Mouse (Mus musculus): ENCODE data around the gene Olfr1381. TPM values are rescaled to one million over a fixed set of nuclear protein-coding genes. Genes with fewer than 3 reads are reported as not detected.

The Olfr1381 gene
- polyA plus RNA-seq (2012; rRNA removed): not detected in 2 replicates

GRCm38 (mm10) chr11:49543149-49543548, at the start of gene Olfr1381:
Olfr1381 (plus strand) TSS chr11:49543449.

DNA sequence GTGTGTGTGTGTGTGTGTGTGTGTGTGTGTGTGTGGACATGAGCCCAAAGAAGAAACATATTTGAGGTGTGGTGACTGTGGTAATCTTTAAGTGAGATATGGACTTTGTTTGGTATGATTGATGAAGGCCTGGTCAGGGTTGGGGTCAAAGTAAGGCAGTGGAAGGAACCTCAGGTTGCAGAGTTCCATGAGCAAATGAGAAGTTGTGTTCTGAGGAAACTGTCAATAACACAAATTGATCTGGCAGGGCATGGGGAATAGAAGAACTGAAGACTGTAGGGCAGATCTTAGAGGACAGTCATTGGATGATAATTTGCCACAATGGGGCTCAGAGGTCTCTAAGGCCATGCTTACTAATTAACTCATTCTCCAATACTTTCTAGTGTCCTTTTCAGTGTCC, 23.9 kb upstream of the Olfr1381 start, which contains the start of gene Olfr1383:
Gene Olfr1383, plus strand, starts transcription at position 301 of the 400 bp plus-strand sequence.

GRCm38 (mm10) chr11:49527947-49528346, 15.3 kb upstream of the Olfr1381 start, which contains the start of gene Olfr1382:
Olfr1382 (plus strand) TSS chr11:49528247.

GRCm38 (mm10) chr11:49556578-49556977, 13.3 kb downstream of the Olfr1381 start, which contains the start of gene Olfr1380:
Olfr1380 (plus strand) TSS chr11:49556878.

Other genes with a start within 250 kb of the Olfr1381 start
- gene Olfr10, start 238.7 kb upstream of the Olfr1381 start, polyA plus RNA-seq (2012; rRNA removed): not detected in 2 replicates
- gene Olfr1391, start 220.7 kb upstream of the Olfr1381 start, polyA plus RNA-seq (2012; rRNA removed): not detected in 2 replicates
- gene Olfr1390, start 208.3 kb upstream of the Olfr1381 start, polyA plus RNA-seq (2012; rRNA removed): not detected in 2 replicates
- gene Olfr1389, start 120.4 kb upstream of the Olfr1381 start, polyA plus RNA-seq (2012; rRNA removed): not detected in 2 replicates
- 0.10 and 0.26 TPM in 2 replicates for gene Olfr1388, start 106.8 kb upstream of the Olfr1381 start, polyA plus RNA-seq (2012; rRNA removed)
- not detected in 2 replicates for gene Olfr1387, start 88.1 kb upstream of the Olfr1381 start, polyA plus RNA-seq (2012; rRNA removed)
- gene Olfr1386, start 78.4 kb upstream of the Olfr1381 start, polyA plus RNA-seq (2012; rRNA removed): not detected in 2 replicates
- not detected in 2 replicates for gene Olfr1385, start 54.4 kb upstream of the Olfr1381 start, polyA plus RNA-seq (2012; rRNA removed)
- not detected in 2 replicates for gene Olfr1384, start 36.7 kb upstream of the Olfr1381 start, polyA plus RNA-seq (2012; rRNA removed)
- not detected in 2 replicates for gene Olfr1383, start 23.8 kb upstream of the Olfr1381 start, polyA plus RNA-seq (2012; rRNA removed)
- not detected in 2 replicates for gene Olfr1382, start 15.2 kb upstream of the Olfr1381 start, polyA plus RNA-seq (2012; rRNA removed)
- not detected in 2 replicates for gene Olfr1380, start 13.4 kb downstream of the Olfr1381 start, polyA plus RNA-seq (2012; rRNA removed)
- 7.7 and 9.2 TPM in 2 replicates for gene Flt4, start 65.8 kb downstream of the Olfr1381 start, polyA plus RNA-seq (2012; rRNA removed)
- 0.73 and 0.74 TPM in 2 replicates for gene Scgb3a1, start 120.2 kb downstream of the Olfr1381 start, polyA plus RNA-seq (2012; rRNA removed)
- gene Cnot6, start 169.3 kb downstream of the Olfr1381 start, polyA plus RNA-seq (2012; rRNA removed): 6.1 and 6.7 TPM in 2 replicates

Measured in colon, adult 2 months (tissue).